Mouse (Mus musculus) intestine, embryonic 15.5 days (tissue): ENCODE results near the gene Gadd45a. TPM values are rescaled to one million over a fixed set of nuclear protein-coding genes. Genes with fewer than 3 reads are reported as not detected.

Experiments
- ATAC-seq: fragments of 200-750 bp; cut with Nextera tagmentation; 2 replicates; pipeline ENCODE4 v1.8.0; 2017; ENCODE audit warnings: moderate TSS enrichment, moderate library complexity
- H3K27ac ChIP-seq: fragments of 300-500 bp; sonication (generic); 2 replicates; pipeline ENCODE4 v1.5.1; 2015; ENCODE audit warnings: mild to moderate bottlenecking, inconsistent platforms
- H3K27me3 ChIP-seq: fragments of 300-500 bp; sonication (generic); replicated peaks from 2 replicates; pipeline ENCODE4 v1.6.1; 2015; ENCODE audit warnings: inconsistent platforms
- H3K36me3 ChIP-seq: fragments of 300-500 bp; sonication (generic); 2 replicates; pipeline ENCODE4 v1.6.1; 2015; ENCODE audit warnings: inconsistent platforms
- H3K4me1 ChIP-seq: fragments of 300-500 bp; sonication (generic); replicated peaks from 2 replicates; pipeline ENCODE4 v1.6.1; 2015; ENCODE audit warnings: inconsistent platforms
- H3K4me2 ChIP-seq: fragments of 300-500 bp; sonication (generic); replicated peaks from 2 replicates; pipeline ENCODE4 v1.6.1; 2015; ENCODE audit warnings: mild to moderate bottlenecking, inconsistent platforms
- H3K4me3 ChIP-seq: fragments of 300-500 bp; sonication (generic); replicated peaks from 2 replicates; pipeline ENCODE4 v1.5.1; 2015; ENCODE audit warnings: inconsistent platforms
- H3K9ac ChIP-seq: fragments of 300-500 bp; sonication (generic); 2 replicates; pipeline ENCODE4 v1.6.1; 2015; ENCODE audit warnings: inconsistent platforms
- H3K9me3 ChIP-seq: fragments of 300-500 bp; sonication (generic); 2 replicates; pipeline ENCODE4 v1.6.1; 2016; ENCODE audit warnings: inconsistent platforms
- WGBS: fragments of 180-500 bp; shearing (Covaris S2); methylation state at CpG from one replicate; pipeline ENCODE4 v1.1.7; 2015; 5-methylcytosine and 5-hydroxymethylcytosine counted together
- polyA plus RNA-seq: library from polyadenylated mRNA; unstranded; fragments of >200 nt; fragmentation: Nextera tagmentation; extraction: Ambion mirVana; gene quantifications from 2 replicates; pipeline ENCODE4 v1.2.1, GENCODE M21; 2015

Gene Gadd45a
- polyA plus RNA-seq, 1 experiment from 2014 or later = 37.5 TPM

DNA sequence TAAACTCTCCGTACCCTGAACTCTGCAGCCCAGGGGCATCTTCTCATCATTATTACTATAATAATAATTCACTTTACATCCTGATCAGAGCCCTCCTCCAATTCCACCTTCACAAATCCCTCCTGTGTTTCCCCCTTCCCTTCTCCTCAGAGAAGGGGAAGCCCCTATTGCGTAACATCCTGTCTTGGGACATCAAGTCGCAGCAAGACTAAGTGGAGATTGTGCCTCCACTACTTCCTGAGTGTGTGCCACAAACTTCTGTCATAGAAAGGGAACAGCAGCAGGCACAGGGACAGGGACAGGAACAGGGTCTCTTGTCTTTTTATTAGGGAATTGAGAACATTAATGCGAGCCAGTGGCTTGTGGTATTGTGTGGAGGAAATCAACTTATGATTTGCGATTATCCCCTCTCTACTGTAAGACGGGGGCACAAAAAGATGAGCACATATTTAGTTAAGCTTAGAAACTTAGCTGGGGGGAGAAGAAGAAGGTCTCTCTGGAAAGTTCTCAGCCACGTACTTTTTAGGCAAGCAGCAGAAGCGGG is 32.0 kb upstream of the Gadd45a start:
- Histone ChIP-seq H3K36me3 (no peaks in the 10 kb centered on the region), H3K4me2 (peak overlapping the region; percentile 38), H3K4me3 (no peak overlapping the region), H3K27ac (0 out of 2 replicates have a peak overlapping the region, but pooled peaks have one; percentile 72), H3K9ac (no peak overlapping the region), H3K9me3 (no peaks in the 10 kb centered on the region), H3K4me1 (0 out of 2 replicates have a peak, but pooled peaks cover 3% of the 10 kb centered on the region), H3K27me3 (no peaks in the 10 kb centered on the region)
- ATAC-seq = no peak
- 70% methylated on average over 8 of the region's 8 CpGs for WGBS

DNA sequence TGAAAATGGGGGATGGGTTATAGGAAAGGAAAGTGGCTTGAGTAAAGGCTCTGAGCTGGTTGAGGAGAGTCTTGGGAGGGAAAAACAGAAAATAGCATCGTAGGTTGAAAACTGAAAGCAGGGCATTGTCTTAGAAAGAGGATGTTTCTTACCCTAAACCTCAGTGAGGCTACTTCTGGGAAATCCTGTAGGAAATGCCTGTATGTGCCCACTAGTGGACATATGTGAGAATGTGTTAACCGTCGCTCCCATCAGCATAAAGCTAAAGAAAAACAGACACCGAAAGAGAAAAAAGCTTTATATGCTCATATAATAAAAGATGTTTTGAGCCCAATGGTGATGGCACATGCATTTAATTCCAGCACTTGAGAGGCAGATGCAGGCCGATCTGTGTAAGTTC is 22.8 kb upstream of the Gadd45a start:
- H3K9ac ChIP-seq = no peak overlapping the region
- WGBS = 86% methylated on average over 5 of the region's 5 CpGs
- H3K4me2 ChIP-seq = no peak overlapping the region

DNA sequence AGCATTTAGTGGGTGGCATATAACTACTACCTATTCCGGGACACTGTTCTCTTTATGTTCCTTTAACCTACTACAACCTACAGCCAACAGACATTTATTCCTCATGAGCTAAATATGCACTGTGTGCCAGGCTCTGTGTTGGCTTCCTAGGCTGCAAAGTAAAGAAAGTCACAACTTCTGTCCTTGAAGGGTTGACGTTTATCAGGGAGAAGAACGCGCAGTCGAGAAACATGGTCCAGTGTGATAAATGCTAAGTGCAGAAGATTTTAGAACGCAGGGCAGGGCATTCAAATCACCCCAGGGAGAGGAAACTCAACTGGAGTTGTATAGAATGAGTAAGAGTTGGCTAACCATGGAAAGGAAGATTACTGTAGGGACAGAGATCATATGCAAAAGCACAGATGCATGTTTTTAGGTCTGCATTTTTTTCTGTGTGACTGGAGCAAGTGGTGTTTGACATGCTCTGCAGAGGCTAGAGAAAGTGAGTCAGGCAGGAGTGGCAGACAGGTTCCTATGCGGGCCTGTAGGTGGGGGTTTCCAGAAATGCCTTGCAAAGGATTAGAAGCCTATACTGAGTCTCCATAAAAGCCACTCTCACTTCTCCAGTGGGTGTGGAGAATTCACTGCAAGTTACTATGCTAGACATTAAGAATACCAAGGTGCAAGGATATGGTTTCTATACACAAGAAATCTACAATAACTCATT is 20.9 kb upstream of the Gadd45a start:
- H3K4me2 ChIP-seq = no peak overlapping the region
- no peak overlapping the region for H3K9ac ChIP-seq
- peaks cover 20% of the 10 kb centered on the region for H3K4me1 ChIP-seq
- WGBS = 79% methylated on average over 7 of the region's 7 CpGs
- H3K27ac ChIP-seq = no peak overlapping the region
- H3K4me3 ChIP-seq = no peak overlapping the region
- ATAC-seq = no peak
- H3K36me3 ChIP-seq = no peaks in the 10 kb centered on the region
- H3K27me3 ChIP-seq = no peaks in the 10 kb centered on the region
- H3K9me3 ChIP-seq = no peaks in the 10 kb centered on the region

More for the DNA sequence above, 22.8 kb upstream of the Gadd45a start:
- Histone ChIP-seq H3K27me3 (no peaks in the 10 kb centered on the region), H3K9me3 (no peaks in the 10 kb centered on the region), H3K4me3 (no peak overlapping the region), H3K27ac (no peak overlapping the region), H3K4me1 (peaks cover 20% of the 10 kb centered on the region), H3K36me3 (no peaks in the 10 kb centered on the region)
- ATAC-seq = no peak

DNA sequence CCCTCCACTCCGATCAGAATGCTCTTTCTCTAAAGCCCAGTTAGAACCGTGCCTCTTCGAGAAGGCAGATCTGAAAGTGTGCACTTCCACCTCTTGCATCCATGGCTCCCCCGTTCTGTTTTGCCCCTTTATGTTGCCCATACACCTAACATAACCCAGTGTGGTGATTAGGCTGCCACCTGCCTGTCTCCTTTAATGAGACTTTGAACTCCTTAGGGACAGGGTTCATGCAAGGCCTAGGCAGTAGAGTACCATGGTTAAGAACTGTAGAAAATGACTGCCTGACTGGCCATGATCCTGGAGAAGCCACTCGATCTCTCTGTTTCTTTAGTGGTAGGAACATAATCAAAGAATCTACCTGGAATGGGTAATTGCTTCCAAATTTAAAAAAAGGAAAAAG is 20.3 kb upstream of the Gadd45a start:
- no peak overlapping the region for H3K9ac ChIP-seq
- peak; percentile 80 for ATAC-seq
- no peaks in the 10 kb centered on the region for H3K9me3 ChIP-seq
- no peaks in the 10 kb centered on the region for H3K36me3 ChIP-seq
- peaks cover 20% of the 10 kb centered on the region for H3K4me1 ChIP-seq
- no peak overlapping the region for H3K4me2 ChIP-seq
- 85% methylated on average over 5 of the region's 5 CpGs for WGBS
- 0 out of 2 replicates have a peak overlapping the region, but pooled peaks have one; percentile 51 for H3K27ac ChIP-seq
- H3K4me3 ChIP-seq = no peak overlapping the region
- no peaks in the 10 kb centered on the region for H3K27me3 ChIP-seq

DNA sequence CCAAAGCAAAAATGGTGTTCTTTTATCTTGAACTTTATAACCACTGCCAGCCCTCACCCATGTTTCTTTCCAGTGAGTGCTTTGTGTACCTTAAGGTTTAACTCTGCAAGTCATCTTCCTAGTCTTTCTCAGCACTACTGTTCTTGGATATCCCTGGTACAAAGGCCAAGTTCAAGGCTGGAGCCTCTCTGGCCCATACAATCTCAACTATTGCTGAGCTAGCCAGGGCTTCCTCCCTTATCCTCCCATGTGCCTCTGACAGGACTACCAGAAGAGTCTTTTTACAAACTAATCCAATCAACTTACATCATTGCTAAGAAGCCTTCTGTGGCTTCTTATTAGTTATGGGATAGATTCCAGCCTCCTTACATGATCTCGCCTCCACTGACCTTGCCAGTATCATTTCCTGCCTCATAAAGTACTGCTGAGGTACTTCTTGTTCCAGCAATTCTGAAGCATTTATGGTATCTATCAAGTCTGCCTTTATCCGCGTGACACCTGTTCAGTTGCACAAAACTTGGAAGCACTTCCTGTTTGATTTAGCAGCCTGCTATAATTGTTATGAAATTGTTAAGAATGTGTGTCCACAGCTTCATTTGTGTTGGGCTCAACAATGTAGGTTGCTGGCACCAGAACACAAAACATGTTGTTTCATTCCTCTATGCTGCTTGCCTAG is 19.8 kb upstream of the Gadd45a start:
- ATAC-seq = peak; percentile 88
- Histone ChIP-seq H3K9me3 (no peaks in the 10 kb centered on the region), H3K27me3 (no peaks in the 10 kb centered on the region), H3K4me3 (no peak overlapping the region), H3K4me2 (no peak overlapping the region), H3K27ac (peak overlapping the region; percentile 55), H3K9ac (no peak overlapping the region), H3K36me3 (no peaks in the 10 kb centered on the region), H3K4me1 (peaks cover 20% of the 10 kb centered on the region)
- WGBS = 39% methylated on average over 3 of the region's 3 CpGs

DNA sequence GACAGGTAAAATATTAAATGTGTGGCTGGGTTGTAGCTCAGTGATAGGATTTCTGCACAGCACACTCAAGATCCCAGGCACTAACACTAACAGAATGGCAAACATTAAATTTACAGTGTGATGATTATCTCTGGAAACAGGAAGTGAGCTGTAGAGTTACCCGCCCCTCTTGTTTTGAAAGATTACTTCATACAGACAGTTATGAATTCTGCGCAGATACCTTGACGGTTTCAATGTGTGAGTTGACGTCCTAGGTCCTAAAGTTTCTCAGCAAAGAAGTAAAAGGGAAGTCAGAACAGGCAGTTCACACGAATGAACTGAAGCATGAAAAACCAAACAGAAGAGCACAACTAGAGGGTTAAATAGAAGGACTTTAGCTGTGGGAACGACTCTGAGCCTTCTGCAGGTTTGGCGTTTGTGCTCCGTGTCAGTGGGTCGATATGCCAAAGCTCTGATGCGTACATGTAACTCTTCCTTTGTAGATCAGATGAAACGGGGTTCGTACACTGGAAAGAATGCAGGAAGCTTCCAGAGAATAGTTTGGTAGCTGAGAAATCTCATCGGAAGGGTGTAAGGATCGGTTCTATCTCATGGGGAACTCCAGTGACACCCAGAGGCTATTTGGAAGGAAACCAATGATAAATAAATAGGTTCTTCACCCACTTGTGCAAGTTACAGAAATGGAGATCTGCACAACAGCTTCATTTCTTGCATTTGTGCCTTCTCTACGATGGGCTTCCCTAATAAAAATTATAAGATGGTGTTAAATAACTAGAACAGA is 19.0 kb upstream of the Gadd45a start:
- Histone ChIP-seq H3K27ac (no peak overlapping the region), H3K4me3 (no peak overlapping the region), H3K27me3 (no peaks in the 10 kb centered on the region), H3K4me2 (0 out of 2 replicates have a peak overlapping the region, but pooled peaks have one; percentile 6), H3K9ac (no peak overlapping the region), H3K4me1 (peaks cover 20% of the 10 kb centered on the region), H3K36me3 (no peaks in the 10 kb centered on the region), H3K9me3 (no peaks in the 10 kb centered on the region)
- WGBS = 57% methylated on average over 15 of the region's 15 CpGs
- peak; percentile 20; the same call in 1 of the 2 replicates for ATAC-seq

DNA sequence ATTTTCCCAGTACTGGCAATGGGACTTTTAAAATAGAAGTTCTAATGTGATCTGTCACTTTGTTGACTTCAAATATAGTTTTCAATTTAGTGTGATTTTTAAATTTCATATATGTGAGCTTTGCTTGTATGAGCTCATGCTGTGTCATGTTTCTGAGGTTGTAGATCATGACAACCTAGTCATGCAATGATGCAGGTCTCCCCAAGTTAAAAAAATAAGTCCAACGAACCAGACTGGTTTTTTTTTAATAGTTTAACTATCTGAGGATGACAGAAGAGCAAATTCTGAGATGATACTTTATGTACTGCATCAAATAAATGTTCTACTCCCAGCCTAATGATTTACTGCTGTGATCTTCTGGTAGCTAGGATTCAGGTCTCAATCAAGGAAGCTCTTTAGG is 12.8 kb upstream of the Gadd45a start:
- ATAC-seq = no peak
- no peaks in the 10 kb centered on the region for H3K4me1 ChIP-seq
- no peak overlapping the region for H3K4me3 ChIP-seq
- WGBS = 56% methylated on average over 1 of the region's 1 CpGs
- H3K4me2 ChIP-seq = no peak overlapping the region
- H3K9ac ChIP-seq = no peak overlapping the region
- H3K9me3 ChIP-seq = no peaks in the 10 kb centered on the region
- no peak overlapping the region for H3K27ac ChIP-seq
- no peaks in the 10 kb centered on the region for H3K36me3 ChIP-seq
- H3K27me3 ChIP-seq = no peaks in the 10 kb centered on the region

DNA sequence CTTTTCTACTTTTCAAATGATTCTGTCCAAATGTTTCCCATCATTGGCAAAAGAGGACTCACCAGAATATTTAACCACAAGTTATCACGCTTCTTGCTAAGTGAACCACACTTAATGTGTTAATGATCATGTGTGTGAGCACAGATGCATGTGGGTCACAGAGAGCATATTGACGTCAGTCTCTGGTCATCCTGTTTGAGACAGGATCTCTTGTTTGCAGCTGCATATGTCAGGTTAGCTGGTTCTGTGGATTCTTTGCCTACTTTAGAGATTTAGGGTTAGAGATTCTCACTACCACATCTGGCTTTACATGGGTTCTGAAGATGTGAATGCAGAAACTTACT is 12.4 kb upstream of the Gadd45a start:
- Histone ChIP-seq H3K4me3 (no peak overlapping the region), H3K4me2 (no peak overlapping the region)

DNA sequence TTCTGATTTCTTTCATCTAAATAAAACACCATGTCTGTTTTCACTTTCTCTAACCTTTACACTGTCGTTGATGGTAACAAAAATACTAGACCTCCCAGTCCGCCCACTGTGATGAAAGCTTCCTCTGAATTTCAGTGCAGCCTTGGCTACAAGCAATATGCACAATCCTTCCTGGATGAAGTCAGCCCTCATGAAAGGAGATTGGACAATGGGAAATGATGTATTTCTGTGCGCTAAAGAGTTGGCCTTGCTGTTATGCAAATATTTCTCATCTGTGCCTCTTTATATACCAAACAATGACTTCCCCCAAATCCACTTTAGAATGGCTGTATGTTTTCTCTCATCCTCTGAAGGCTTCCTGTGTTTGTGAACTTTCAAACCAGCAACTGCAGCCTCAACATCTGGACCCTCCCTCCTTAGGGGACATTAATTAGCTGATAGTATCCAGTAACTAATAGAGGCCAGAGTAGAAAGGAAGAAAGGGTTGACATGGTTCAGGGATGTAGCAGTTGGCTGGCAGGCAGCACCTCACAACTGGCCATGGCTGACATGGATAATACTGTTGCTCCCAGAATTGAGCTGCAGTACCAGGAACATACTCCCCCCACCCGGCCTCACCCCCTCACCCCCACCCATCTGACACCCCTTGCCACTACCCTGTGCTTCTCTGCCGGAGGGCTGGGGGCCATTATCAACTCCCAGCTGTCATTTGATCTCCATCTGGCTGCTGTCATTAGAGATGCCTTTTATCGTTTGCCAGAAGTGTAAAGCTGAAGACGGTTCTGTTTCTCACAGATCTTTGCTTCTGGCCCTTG is 11.8 kb upstream of the Gadd45a start:
- no peaks in the 10 kb centered on the region for H3K36me3 ChIP-seq
- no peaks in the 10 kb centered on the region for H3K9me3 ChIP-seq
- H3K27ac ChIP-seq = no peak overlapping the region
- no peak overlapping the region for H3K4me2 ChIP-seq
- ATAC-seq = peak; percentile 65
- H3K9ac ChIP-seq = no peak overlapping the region
- WGBS = 43% methylated on average over 7 of the region's 7 CpGs
- H3K27me3 ChIP-seq = no peaks in the 10 kb centered on the region
- no peaks in the 10 kb centered on the region for H3K4me1 ChIP-seq
- no peak overlapping the region for H3K4me3 ChIP-seq

More for the DNA sequence above, 12.4 kb upstream of the Gadd45a start:
- H3K27me3 ChIP-seq = no peaks in the 10 kb centered on the region
- no peaks in the 10 kb centered on the region for H3K36me3 ChIP-seq
- H3K9ac ChIP-seq = no peak overlapping the region
- H3K27ac ChIP-seq = no peak overlapping the region
- 42% methylated on average over 2 of the region's 2 CpGs for WGBS
- H3K9me3 ChIP-seq = no peaks in the 10 kb centered on the region
- no peaks in the 10 kb centered on the region for H3K4me1 ChIP-seq
- no peak for ATAC-seq

DNA sequence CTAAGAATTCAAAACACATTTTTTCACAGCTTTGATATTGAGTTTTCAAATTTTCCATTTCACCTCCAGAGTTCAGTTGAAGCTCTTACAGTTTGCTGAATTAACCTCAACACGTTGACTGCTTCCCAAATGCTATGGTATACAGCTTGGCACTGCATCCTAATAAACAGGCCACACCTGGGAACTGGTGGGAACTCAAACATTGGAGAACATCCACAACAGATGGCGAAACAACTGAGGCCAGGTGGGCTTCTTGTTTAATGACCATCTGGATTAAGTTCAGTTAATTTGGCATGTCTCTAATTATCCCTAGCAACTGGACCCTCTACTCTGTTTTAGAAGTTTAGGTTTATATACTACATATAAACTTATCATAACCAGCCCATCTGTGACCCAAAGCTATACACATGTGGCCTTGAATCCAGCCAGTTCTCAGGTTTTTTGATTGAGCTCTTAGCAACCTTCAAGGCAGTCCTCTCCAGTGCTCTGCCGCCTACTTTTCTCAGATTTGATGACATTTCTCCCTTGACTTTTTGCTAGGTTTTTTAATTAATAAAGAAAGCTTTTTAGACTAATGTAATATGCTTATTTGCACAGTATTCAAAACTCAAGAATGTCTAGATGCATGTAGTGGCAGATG is 10.9 kb upstream of the Gadd45a start:
- Histone ChIP-seq H3K4me1 (no peaks in the 10 kb centered on the region), H3K27ac (no peak overlapping the region), H3K4me2 (no peak overlapping the region), H3K27me3 (no peaks in the 10 kb centered on the region), H3K9me3 (no peaks in the 10 kb centered on the region), H3K36me3 (no peaks in the 10 kb centered on the region), H3K9ac (no peak overlapping the region), H3K4me3 (no peak overlapping the region)
- WGBS = 85% methylated on average over 3 of the region's 3 CpGs
- no peak for ATAC-seq

DNA sequence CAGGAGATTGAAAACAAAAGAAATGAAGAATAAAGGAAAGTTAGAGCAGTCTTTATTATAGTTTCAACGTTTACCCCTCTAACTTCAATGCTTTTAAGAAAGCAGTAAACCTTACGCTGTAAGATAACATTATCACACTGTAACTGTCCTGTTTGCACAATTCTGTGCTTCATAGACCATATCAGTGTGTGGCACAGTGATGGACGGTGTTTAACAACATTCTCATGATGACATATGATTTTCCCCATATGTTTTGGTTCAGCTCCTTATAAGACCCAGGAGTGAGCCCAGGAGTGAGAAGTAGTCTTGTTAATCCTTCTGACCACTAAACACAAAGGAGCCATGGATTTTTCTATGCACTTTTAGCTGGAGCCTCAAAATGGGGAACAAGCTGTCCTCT is 9.7 kb upstream of the Gadd45a start:
- H3K4me3 ChIP-seq = no peak overlapping the region
- no peaks in the 10 kb centered on the region for H3K9me3 ChIP-seq
- no peaks in the 10 kb centered on the region for H3K27me3 ChIP-seq
- no peak overlapping the region for H3K4me2 ChIP-seq
- H3K9ac ChIP-seq = no peak overlapping the region
- H3K27ac ChIP-seq = no peak overlapping the region
- H3K36me3 ChIP-seq = no peaks in the 10 kb centered on the region
- WGBS = 56% methylated on average over 3 of the region's 3 CpGs
- H3K4me1 ChIP-seq = no peaks in the 10 kb centered on the region
- ATAC-seq = no peak
